Mouse (Mus musculus): Measurements from ENCODE around the gene Fancd2.
A peak's percentile ranks its signal among the peaks of the same experiment; 100 is the strongest.

Gene Fancd2

DNA sequence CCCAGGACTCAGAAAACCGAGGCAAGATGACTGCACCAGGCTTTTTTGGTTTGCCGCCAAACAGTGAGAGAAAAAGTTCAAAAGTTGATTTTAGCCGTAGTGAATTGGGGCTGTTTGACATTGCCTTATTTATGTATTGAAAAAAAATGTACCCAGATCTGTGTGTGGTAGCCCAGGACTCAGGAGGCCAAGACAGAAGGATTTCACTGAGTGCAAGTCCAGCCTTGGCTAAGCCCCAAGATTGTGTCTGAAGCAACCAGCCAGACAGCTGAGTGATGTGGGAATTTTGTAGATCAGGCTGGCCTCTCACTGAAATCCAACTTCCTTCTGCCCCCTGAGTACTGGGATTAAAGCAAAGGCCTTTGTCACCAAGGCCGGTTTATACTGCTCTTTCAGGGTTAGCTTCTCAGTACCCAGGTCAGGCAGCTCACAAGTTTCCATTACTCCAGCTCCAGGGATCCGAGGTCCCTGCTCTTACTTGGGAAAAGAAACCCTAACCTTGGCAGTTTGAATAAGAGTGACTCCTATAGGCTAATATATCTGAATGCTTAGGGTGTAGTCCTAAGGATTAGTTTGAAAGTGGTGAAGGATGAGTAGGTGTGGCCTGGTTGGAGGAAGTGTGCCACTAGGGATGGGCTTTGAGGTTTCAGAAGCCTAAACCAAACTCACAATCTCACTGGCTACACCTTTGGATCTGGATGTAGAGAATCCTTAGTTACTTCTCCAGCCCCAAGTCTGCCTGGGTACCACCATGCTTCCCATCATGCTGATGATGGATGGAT lies 93.7 kb downstream of the Fancd2 start:
- H3K36me3 ChIP-seq (ENCODE audit: insufficient read depth, low read length) = peaks cover 43% of the 10 kb centered on the region
- TF ChIP-seq POU5F1 (IDR thresholded peaks at IDR 0.05; ENCODE audit: borderline replicate concordance, low read length) (no peak), CTCF (conservative IDR thresholded peaks at IDR 0.05; ENCODE audit: low read length) (no peak), NANOG (IDR thresholded peaks at IDR 0.05; ENCODE audit: borderline replicate concordance, low read length) (no peak)
- peaks cover 6% of the 10 kb centered on the region for H3K27me3 ChIP-seq (ENCODE audit: insufficient read depth, low read length)
- no peaks in the 10 kb centered on the region for H3K9me3 ChIP-seq (ENCODE audit: low read length)
- peaks cover 27% of the 10 kb centered on the region for H3K4me1 ChIP-seq (replicated peaks; ENCODE audit: low read depth, low read length)
- H3K4me3 ChIP-seq (replicated peaks; ENCODE audit: low read length) = peak overlapping the region; percentile 86

GRCm38 (mm10) chr6:113630322-113630721 lies 98.8 kb downstream of the Fancd2 start:
- Histone ChIP-seq H3K9me3 (ENCODE audit: low read length) (no peaks in the 10 kb centered on the region), H3K36me3 (ENCODE audit: insufficient read depth, low read length) (peaks cover 65% of the 10 kb centered on the region), H3K4me1 (replicated peaks; ENCODE audit: low read depth, low read length) (peaks cover 24% of the 10 kb centered on the region)

GRCm38 (mm10) chr6:113632863-113633262 lies 101.4 kb downstream of the Fancd2 start:
- Histone ChIP-seq H3K4me3 (replicated peaks; ENCODE audit: low read length) (no peak overlapping the region), H3K9me3 (ENCODE audit: low read length) (no peaks in the 10 kb centered on the region), H3K27me3 (ENCODE audit: insufficient read depth, low read length) (no peaks in the 10 kb centered on the region), H3K36me3 (ENCODE audit: insufficient read depth, low read length) (peaks cover 46% of the 10 kb centered on the region), H3K4me1 (replicated peaks; ENCODE audit: low read depth, low read length) (peaks cover 31% of the 10 kb centered on the region)
- TF ChIP-seq NANOG (IDR thresholded peaks at IDR 0.05; ENCODE audit: borderline replicate concordance, low read length) (no peak), POU5F1 (IDR thresholded peaks at IDR 0.05; ENCODE audit: borderline replicate concordance, low read length) (no peak)

More at GRCm38 (mm10) chr6:113630322-113630721, 98.8 kb downstream of the Fancd2 start:
- Histone ChIP-seq H3K4me3 (replicated peaks; ENCODE audit: low read length) (no peak overlapping the region), H3K27me3 (ENCODE audit: insufficient read depth, low read length) (no peaks in the 10 kb centered on the region)
- TF ChIP-seq NANOG (IDR thresholded peaks at IDR 0.05; ENCODE audit: borderline replicate concordance, low read length) = no peak
- no peak for TF ChIP-seq POU5F1 (IDR thresholded peaks at IDR 0.05; ENCODE audit: borderline replicate concordance, low read length)
- TF ChIP-seq CTCF (conservative IDR thresholded peaks at IDR 0.05; ENCODE audit: low read length) = no peak

DNA sequence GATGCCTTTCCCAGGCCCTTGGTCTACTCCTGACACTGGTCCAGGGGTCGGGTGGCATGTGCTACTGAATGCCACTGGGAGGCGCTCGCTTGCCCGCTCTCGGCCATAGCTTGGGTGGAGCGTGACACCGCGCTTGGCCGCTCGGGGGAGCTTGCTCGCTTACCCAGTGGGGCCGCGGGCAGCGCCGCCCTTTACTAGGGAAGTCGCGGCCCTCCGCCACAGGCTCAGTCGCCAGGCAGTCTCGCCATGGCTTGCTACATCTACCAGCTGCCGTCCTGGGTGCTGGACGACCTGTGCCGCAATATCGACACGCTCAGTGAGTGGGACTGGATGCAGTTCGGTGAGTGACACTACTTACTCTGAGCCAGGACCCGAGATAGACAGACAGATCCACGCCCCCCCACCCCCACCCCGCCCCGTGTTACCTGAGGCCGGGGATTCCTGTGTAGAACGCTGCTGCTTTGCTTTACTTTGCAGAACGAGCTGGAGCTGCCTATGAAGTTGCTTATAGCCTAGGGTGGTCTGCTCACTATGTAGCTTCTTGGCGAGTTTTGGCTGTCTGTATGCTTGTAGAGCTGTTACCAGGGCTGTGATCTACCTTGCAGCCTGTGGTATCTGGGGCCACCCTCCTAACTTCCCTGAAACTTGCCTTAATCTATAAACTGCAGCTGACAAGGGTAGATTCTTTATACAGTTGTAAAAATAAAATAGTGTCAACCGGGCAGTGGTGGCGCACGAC lies 107.0 kb downstream of the Fancd2 start, which contains the start of gene Irak2:
TSS of gene Irak2 (plus strand) at position 166 of the 739 bp plus-strand sequence.
- TF ChIP-seq CTCF (conservative IDR thresholded peaks at IDR 0.05; ENCODE audit: low read length) = peak; percentile 62
- TF ChIP-seq NANOG (IDR thresholded peaks at IDR 0.05; ENCODE audit: borderline replicate concordance, low read length) = no peak
- no peak for TF ChIP-seq POU5F1 (IDR thresholded peaks at IDR 0.05; ENCODE audit: borderline replicate concordance, low read length)
- Histone ChIP-seq H3K9me3 (ENCODE audit: low read length) (no peaks in the 10 kb centered on the region), H3K4me3 (replicated peaks; ENCODE audit: low read length) (peak within 1 kb of the TSS; percentile 64)

GRCm38 (mm10) chr6:113639201-113639600 lies 107.7 kb downstream of the Fancd2 start:
- H3K9me3 ChIP-seq (ENCODE audit: low read length) = no peaks in the 10 kb centered on the region
- no peaks in the 10 kb centered on the region for H3K27me3 ChIP-seq (ENCODE audit: insufficient read depth, low read length)
- peaks cover 36% of the 10 kb centered on the region for H3K4me1 ChIP-seq (replicated peaks; ENCODE audit: low read depth, low read length)
- TF ChIP-seq CTCF (conservative IDR thresholded peaks at IDR 0.05; ENCODE audit: low read length) (no peak), POU5F1 (IDR thresholded peaks at IDR 0.05; ENCODE audit: borderline replicate concordance, low read length) (no peak), NANOG (IDR thresholded peaks at IDR 0.05; ENCODE audit: borderline replicate concordance, low read length) (no peak)
- no peaks in the 10 kb centered on the region for H3K36me3 ChIP-seq (ENCODE audit: insufficient read depth, low read length)
- H3K4me3 ChIP-seq (replicated peaks; ENCODE audit: low read length) = no peak overlapping the region

More for the DNA sequence above, 107.0 kb downstream of the Fancd2 start, which contains the start of gene Irak2:
- Histone ChIP-seq H3K27me3 (ENCODE audit: insufficient read depth, low read length) (no peaks in the 10 kb centered on the region), H3K4me1 (replicated peaks; ENCODE audit: low read depth, low read length) (peaks cover 39% of the 10 kb centered on the region), H3K36me3 (ENCODE audit: insufficient read depth, low read length) (no peaks in the 10 kb centered on the region)

GRCm38 (mm10) chr6:113642605-113643004 lies 111.1 kb downstream of the Fancd2 start:
- no peaks in the 10 kb centered on the region for H3K27me3 ChIP-seq (ENCODE audit: insufficient read depth, low read length)
- no peak overlapping the region for H3K4me3 ChIP-seq (replicated peaks; ENCODE audit: low read length)
- no peaks in the 10 kb centered on the region for H3K9me3 ChIP-seq (ENCODE audit: low read length)
- H3K36me3 ChIP-seq (ENCODE audit: insufficient read depth, low read length) = no peaks in the 10 kb centered on the region
- TF ChIP-seq NANOG (IDR thresholded peaks at IDR 0.05; ENCODE audit: borderline replicate concordance, low read length) = no peak
- TF ChIP-seq POU5F1 (IDR thresholded peaks at IDR 0.05; ENCODE audit: borderline replicate concordance, low read length) = no peak
- no peak for TF ChIP-seq CTCF (conservative IDR thresholded peaks at IDR 0.05; ENCODE audit: low read length)
- peaks cover 10% of the 10 kb centered on the region for H3K4me1 ChIP-seq (replicated peaks; ENCODE audit: low read depth, low read length)

GRCm38 (mm10) chr6:113643021-113643420 lies 111.5 kb downstream of the Fancd2 start:
- Histone ChIP-seq H3K36me3 (ENCODE audit: insufficient read depth, low read length) (no peaks in the 10 kb centered on the region), H3K4me1 (replicated peaks; ENCODE audit: low read depth, low read length) (peaks cover 7% of the 10 kb centered on the region), H3K27me3 (ENCODE audit: insufficient read depth, low read length) (no peaks in the 10 kb centered on the region), H3K9me3 (ENCODE audit: low read length) (no peaks in the 10 kb centered on the region), H3K4me3 (replicated peaks; ENCODE audit: low read length) (no peak overlapping the region)
- no peak for TF ChIP-seq CTCF (conservative IDR thresholded peaks at IDR 0.05; ENCODE audit: low read length)
- no peak for TF ChIP-seq POU5F1 (IDR thresholded peaks at IDR 0.05; ENCODE audit: borderline replicate concordance, low read length)
- TF ChIP-seq NANOG (IDR thresholded peaks at IDR 0.05; ENCODE audit: borderline replicate concordance, low read length) = no peak

DNA sequence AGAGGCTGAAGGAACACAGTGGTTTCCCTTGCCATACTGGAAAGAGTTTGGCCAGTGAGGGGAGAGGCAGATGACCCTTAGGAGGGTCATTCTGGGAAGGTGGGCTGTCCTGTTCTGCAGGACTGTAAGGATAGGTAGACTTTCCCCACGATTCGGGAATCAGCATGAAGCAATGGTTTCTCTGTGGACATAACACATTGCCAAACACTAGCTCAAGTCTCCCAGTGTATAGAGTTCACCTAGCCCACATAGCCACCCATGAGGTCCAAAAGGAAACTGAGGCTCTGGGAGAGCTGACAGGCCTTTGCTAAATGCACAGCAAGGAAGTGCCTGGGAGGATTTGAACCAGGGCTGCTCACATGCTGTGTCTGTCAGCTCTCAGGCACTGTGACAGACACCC lies 112.5 kb downstream of the Fancd2 start:
- no peaks in the 10 kb centered on the region; the same call in 1 of the 2 replicates for H3K4me1 ChIP-seq (replicated peaks; ENCODE audit: low read depth, low read length)
- H3K9me3 ChIP-seq (ENCODE audit: low read length) = no peaks in the 10 kb centered on the region
- H3K4me3 ChIP-seq (replicated peaks; ENCODE audit: low read length) = no peak overlapping the region
- no peaks in the 10 kb centered on the region for H3K27me3 ChIP-seq (ENCODE audit: insufficient read depth, low read length)
- TF ChIP-seq CTCF (conservative IDR thresholded peaks at IDR 0.05; ENCODE audit: low read length) (no peak), NANOG (IDR thresholded peaks at IDR 0.05; ENCODE audit: borderline replicate concordance, low read length) (no peak), POU5F1 (IDR thresholded peaks at IDR 0.05; ENCODE audit: borderline replicate concordance, low read length) (no peak)
- no peaks in the 10 kb centered on the region for H3K36me3 ChIP-seq (ENCODE audit: insufficient read depth, low read length)
